Mouse (Mus musculus) liver, postnatal 0 days (tissue): Measurements from ENCODE around the gene Sqstm1.

Source experiments
- CTCF ChIP-seq: sonication (generic); IDR thresholded peaks from 2 replicates; pipeline ENCODE4 v1.5.1; 2016; ENCODE audit warnings: antibody characterized with exemption, low read depth
- EP300 ChIP-seq: IDR thresholded peaks from 2 replicates; pipeline ENCODE4 v1.6.1; 2016; ENCODE audit warnings: antibody characterized with exemption, low read depth, mild to moderate bottlenecking

GRCm38 (mm10) chr11:50230481-50231304, 20.1 kb upstream of the Sqstm1 start:
- no peak for TF ChIP-seq CTCF
- no peak for TF ChIP-seq EP300
